Mouse (Mus musculus): Measurements from ENCODE around the gene Gm17660.

GRCm38 (mm10) chr5:104047200-104048105 lies 30.0 kb downstream of the Gm17660 start:
- TF ChIP-seq EP300 (IDR thresholded peaks at IDR 0.05; ENCODE audit: low read depth) (no peak), CTCF (IDR thresholded peaks at IDR 0.05; ENCODE audit: low read depth) (no peak)

Measured in heart, postnatal 0 days (tissue).